Mouse (Mus musculus) embryo, embryonic 11.5 days (tissue): Measurements from ENCODE around the gene Gne.

Experiments used
- DNase-seq: peaks from one replicate; pipeline ENCODE4 v3.0.0-alpha.2; 2012; ENCODE audit warnings: low read depth, low spot score

Gene Gne

DNA sequence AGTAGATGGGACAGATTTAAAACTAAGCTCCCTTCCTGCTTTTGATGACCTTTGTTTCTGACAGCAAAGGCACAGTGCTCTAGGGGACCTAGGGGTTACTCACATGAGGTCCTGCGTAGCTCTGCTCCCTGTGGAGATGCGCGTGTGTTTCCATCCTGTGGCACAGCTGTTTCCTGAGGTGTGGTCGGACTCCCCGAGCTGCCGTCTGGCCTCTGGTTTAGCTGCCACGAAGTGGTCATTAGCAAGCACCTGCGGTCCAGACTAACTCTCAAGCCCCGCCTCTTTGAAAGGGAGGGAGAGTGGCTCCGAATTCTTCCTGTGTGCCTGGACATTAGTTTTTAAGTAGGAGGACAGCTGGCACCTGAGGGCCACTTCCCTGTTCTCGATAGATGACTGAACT lies at the start of gene Gne:
Gene Gne, minus strand, starts transcription at position 233 of the 400 bp plus-strand sequence.
- DNase-seq, result no peak

DNA sequence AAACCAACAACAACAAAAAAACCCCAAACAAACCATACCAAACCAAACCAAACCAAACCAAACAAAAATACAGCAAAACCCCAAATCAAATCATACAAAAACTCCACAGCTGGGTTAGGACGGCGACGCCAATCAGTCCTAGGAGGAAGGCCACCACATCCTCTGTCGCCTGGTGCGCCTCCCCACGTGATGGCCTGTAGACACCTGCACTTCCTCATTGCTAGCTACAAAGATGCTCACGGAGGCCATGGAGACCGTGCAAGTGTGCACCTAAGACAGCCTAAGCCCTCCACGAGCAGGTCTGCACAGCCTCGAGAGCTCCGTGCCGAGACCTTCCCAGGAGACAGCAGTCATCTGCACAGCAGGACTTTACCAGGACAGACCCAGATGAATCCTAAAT lies 42.8 kb upstream of the Gne start:
- no peak for DNase-seq

DNA sequence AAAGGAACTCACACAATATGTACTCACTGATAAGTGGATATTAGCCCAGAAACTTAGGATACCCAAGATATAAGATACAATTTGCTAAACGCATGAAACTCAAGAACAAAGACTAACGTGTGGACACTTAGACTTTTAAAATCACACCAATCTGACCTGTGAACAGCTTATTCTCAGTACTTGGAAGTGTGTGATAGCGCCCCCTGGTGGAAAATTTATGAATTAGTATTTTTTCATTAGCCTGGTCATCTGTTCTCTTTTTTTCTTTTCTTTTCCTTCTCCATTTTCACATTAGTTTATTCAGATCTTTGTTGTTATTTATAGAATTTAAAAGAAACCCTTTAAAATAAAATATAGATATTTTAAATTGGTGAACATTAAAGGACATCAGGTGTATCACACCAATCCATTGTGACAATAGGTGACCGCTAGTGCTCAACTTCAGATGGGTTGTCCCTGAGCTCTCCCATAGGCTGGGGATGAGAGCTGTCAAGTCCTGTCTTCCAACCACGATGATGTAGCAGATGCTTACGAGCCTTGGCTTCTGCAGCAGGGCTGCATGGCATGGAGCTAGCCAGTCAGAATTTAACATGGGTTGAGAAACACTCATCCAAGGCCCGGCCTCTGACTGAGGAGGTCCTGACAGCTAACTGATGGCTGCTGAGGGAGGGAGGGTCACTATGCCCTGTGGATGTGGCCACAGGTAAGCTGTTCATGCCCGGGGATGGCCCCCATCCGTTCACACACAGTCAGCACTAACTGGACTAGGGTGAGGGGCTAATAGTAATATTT lies 35.6 kb upstream of the Gne start:
- DNase-seq, result peak; percentile 37

DNA sequence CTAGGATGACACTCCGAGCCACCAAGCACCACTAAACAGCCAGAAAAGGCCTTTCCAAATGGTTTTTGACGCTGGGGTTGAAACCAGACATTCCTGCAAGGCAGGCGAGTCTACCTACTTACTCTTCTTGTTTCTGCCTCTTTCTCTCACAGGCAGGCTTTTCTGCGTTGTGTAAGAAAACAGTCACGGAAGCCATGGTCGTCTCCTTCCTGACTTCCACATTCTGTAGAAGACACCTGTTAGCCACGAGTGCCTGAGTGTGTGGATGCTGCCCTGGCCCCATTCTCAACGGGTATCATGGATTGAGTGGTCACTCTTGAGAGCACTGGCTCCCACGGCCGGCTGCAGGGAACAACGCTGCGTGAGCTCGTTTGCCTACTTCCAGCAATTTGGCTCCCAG lies 31.1 kb upstream of the Gne start:
- DNase-seq, result no peak

DNA sequence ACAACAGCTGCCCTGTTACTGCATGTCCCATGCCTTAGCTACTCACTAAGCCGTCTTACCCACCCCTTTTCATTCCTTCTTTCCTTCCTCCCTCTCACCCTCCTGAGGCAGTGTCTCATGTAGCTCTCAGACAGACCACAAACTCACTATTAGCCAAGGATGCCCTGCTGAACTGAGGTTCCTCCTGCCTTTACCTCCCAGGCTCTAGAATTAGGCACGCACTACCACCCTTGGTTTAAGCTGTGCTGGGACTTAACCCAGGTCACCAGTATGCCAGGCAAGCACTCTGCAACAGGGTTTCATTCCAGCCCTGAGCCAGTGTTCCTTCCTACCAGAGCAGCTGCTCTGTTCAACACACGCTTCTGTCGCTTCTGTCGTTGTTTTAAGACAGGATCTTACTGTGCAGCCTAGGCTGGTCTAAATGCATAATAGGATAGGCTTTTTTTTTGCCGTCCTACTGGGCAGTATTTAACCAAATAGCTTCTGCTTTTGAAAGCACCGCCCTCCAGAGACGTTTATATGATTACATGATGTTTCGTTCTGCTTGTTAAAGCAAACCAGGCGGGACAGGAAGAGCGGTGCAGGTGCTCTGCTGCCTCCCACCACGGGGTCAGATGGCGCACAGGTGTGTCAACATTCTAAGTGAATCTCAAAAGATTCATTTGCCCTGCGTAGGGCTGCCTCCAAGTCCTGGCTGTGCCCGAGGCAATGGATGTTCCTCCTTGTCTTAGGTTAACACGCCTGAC lies 29.6 kb upstream of the Gne start:
- DNase-seq, result no peak

DNA sequence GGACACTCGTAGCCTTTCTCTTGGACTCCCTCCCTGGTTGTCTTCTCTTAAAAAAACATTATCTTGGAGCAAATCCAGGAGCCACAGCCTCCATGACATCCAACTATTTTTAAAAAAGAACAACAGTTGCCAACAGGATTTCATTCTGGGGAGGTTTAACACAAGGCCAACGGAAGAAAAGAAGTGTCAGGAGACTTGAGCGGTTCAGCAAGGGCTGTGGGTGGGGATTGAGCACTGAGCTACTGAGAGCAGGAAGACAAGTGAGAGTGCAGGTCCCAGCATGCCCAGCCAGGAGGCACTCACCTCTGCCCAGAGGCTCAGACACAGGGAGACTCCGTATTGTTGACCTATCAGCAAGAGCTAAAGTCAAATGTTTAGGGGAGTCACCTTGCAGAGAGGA lies 28.8 kb upstream of the Gne start:
- DNase-seq, result no peak

DNA sequence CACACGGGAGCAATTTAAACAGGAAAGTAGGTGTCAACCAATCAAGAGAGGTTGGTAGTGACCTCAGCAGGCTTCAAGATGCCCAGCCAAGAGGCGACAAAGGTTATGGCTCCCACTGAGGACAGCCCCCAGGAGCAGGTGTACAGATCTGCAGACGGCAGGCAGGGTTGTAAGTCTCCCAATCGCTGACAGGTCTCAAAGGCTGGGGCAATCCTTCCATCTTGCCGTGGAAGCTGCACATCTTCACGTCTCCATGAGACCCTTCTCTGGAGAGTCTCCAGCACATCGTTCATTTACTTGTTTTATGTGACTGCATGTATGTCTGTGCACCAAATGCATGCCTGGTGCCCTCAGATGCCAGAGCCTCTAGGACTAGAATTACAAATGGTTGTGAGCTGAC lies 26.8 kb upstream of the Gne start:
- no peak for DNase-seq

DNA sequence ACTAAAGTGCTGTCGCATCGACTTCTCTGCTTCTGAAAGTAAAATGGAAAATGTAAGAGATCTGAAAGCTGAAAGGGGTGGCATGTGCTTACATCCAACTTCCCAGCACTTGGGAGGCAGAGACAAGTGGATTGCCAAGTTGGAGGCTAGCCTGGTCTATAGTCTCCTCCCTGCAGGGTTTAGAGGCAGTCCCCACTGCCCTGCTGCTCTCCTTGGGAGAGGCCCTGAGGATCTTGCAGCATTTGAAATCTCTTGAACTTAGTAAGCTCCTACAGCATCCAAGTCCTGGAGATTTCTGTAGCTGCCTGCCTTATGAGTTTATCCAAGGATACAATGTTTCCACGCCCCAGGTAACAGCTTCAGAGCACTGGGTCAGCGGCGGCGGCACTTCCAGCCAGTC lies 24.3 kb upstream of the Gne start:
- no peak for DNase-seq

DNA sequence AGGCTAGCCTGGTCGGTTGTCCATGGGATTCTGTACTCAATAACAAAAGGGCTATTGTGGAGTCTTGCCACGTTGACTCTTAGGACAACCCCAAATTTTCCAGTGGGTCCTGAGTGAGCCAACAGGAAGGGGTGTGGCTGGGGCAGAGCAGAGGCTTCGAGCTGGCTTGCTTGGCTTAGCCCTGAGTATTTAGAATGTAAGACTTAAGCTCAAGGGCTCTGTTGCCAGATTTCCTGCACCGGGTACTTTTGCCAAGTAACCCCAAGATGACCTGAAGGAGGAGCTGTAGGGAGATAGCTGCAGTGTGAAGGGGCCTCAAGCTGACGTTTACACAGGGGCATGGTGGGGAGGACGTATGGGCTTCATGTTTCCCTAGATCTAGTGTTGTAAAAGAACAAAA lies 23.4 kb upstream of the Gne start:
- no peak for DNase-seq

DNA sequence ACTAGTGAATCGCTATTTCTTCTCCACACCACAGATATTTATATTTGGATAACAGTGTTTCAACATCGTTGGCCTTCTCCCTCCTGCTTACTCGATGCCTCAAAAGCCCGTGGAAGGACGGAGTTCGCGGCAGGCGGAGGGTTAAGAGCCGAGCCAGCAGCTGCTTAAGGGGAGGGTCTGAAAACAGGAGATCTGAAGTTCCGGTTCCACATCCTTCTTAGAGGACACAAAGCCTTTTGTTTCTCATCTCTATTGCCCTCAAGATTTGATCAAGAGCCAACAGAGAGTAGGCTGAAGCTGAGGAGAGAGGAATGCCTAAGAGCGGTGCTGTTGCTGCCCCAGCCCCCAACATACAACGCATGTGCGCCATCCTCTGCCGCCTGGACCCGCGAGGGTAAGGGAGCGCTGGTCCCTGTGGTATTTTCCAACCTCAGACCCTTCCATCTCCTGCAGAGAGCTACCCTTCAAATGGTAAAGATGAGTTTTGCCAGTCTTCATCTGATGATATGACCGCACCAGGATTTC lies 22.4 kb upstream of the Gne start:
- DNase-seq, result no peak

DNA sequence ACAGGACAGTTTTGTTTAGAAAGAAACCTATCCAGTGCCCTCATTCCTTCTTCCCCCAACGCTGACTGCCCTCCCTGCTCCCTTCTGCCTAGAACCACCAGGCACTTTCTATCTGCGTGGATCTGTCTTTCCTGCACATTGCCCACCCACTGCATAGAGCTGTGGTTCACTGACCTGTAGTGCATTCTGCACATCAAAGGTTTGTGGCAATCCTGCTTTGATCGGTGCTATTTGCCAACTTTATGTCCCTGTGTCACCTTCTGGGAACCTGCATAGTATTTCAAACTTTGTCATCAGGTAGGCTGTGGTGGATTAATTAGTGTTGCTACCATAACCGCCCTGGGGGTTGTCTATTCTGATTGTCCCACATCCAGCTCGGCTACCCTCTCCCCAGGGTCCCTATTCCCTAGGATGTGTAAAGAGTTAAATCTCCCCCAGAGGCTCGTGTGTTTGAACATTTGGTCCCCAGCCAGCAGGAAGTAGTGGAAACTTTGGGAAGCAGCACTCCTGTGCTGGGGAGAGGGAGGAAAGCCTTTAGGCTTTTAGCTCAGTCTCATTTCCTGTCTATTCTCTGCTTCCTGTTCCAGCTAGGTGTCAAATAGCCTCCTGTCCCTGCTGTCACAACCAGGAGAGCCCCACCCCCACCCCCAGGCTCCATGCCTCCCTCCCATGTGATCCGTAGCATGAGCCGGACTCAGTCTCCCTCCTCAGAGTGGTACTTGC lies 20.4 kb upstream of the Gne start:
- DNase-seq, result no peak

DNA sequence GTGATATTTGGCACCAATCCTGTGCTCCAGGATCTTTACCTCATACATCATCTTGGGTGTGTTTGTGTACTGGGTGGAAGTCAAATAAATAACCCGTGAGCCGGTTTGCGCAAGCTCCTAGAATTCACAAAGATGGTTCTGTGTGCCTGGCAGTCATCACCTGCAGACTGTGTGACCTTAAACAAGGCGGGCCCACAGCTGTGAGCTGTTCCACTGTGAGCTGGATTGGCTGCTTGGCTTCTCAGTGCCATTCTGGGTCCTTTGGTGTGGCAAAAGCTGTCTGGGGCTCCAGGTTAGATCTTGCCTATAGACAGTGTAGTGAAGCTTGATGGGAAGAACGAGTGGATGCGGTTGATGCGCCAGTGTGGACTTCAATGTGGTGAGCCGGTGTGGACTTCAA lies 19.6 kb upstream of the Gne start:
- DNase-seq, result no peak

DNA sequence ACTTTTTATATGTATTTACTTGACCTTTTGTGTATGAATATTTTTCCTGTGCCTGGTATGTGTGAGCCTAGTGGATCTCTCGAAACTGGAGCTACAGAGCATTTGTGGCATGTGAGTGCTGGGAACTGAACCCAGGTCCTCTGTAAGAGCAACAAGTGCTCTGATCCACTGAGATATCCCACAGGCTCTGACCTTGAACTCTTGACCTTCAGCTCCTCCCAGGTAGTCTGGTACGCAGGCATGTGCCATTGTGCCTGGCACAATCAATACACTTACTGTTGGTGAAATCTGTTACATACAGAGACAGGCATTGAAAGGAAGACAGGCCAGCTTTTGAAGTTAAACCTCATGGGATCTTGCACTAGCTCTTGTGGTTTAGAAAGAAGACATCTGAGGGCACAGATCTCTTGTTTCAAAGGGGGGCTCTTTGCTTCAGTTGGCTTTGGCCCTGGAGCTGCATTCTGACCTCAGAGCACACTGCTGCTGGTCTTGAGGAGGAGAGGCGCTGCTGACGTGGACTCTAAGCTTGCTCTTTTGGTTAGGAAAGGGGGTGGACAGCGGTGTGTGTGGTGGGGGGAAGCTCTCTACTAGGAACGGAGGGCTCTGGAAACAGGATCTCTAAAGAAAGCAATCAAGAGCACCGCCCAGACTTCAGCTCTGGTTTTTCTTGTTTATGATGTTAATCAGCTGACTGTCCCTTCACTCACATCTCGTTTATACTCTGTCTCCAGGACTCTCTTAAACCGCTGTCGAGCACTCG lies 13.8 kb upstream of the Gne start:
- no peak for DNase-seq

DNA sequence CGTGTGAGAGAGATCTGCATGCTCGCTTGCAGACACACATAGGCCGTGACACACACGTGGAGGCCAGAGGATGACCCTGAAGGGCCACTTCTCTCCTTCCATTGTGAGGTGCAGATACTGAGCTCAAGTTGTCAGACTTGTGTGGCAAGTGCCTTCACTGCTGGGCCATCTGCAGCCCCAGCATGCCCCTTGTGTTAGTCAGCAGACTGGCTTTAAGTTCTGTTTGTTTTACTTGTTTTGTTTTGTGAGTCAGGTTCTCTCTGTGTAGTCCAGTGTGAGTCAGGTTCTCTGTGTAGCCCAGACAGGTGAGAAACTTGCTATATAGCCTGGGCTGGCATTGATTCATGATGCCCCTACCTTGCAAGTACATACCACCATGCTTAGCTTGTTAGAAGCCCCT lies 10.5 kb upstream of the Gne start:
- DNase-seq, result no peak

DNA sequence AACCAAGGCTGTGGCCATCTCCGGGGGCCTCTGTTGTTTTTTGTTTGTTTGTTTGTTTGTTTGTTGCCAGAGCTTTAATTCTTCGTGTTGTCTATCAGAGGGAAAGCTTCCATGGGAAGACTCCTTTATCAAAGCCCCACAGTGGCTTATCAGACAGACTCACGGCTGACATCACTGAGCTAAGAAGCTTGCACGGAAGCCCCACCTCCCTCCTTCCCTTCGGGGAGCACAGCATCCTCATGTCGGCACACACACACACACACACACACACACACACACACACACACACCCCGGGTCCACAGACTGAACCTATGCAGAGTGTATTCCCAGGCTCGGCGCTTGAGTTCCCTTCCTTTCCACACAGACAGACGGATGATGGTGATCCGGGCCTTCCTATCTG lies 8.4 kb upstream of the Gne start:
- DNase-seq, result no peak

DNA sequence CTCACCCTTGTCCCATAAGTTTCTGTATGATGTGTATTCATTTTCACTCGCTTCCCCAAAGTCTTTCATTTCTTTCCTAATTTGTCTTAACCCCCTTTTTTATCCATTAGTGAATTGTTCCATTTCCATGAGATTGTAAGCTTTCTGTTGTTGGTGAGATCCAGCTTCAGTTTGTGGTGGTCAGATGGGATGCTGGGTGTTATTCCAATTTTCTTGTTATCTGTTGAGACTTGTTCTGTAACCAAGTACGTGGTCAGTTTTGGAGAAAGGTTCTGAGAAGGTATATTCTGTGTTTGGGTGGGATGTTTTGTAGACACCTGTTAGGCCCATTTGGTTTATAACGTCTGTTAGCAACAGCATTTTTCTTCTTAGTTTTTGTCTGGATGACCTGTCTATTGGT lies 1.6 kb upstream of the Gne start:
- DNase-seq, result no peak

DNA sequence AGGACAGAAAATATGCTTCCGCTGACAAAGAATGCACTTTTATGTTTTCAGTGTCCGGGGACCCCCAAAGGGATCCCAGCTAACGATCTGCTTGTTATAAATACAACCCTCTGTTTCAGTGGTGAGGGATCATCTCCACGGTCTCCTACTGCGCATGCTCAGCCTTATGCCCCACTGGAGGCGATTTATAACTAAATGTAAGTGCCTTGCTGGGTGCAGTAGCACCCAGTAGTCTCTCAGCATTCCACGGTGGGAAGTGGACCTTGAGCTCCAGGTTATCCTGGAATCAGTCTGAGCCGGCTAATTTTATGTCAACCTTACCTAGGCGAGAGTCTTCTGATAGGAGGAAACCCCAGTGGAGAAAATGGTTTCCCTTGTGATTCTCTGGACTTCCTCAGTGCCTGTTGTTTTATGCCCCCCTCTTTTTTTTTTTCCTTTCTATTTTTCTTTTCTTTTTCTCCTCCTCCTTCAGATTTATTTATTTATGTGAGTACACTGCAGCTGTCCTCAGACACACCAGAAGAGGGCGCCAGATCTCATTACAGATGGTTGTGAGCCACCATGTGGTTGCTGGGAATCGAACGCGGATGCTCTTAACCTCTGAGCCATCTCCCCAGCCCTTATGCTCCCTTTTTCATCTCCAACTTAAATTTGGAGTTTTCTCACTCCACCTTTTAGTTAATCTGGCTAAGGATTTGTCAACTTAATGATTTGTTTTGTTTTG lies 787 bp upstream of the Gne start:
- no peak for DNase-seq

DNA sequence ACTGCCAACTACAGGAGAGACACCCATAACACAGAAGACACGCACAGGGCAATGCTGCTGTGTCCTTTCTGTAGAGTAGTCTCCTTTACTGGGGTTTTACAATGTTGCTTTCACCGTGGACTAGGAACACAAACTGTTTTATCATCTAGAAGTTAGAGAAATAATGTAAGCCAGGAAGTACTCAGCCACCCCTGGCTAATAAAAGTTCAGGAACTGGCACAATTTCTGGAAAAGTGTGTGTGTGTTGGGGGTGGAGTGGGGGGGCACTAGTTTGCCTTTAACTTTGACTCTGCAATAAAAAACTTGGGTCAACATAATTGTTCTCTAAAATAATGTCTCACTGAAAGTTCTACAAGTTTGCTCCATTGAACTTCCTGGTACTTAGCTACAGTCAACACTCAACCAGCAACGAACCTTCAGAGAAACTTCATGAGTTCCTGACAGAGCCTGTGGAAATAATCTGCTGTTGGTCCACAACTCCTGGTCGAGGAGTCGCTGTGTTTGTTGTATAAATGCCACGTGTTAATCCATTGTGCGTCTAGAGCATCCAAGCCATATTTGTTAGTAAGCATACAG lies 5.5 kb downstream of the Gne start:
- DNase-seq, result no peak

DNA sequence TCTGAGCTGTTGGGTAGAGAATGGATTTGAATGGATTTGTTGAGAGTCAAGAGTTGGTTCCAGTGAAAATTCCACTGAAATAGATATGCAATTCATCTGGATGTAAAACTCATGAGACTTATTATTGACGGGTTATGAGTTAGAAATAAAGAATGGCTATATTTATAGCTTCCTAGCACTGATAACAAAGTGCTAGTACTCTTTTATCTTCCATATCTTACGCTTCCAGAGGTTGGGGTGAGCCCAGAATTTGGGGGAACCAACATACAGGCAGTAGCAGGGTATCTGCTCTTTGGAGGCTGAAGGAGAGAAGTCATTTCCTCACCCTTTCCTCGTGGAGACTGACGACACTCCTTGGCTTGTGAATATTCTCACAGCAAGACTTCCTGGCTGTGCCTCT lies 9.6 kb downstream of the Gne start:
- DNase-seq, result no peak

DNA sequence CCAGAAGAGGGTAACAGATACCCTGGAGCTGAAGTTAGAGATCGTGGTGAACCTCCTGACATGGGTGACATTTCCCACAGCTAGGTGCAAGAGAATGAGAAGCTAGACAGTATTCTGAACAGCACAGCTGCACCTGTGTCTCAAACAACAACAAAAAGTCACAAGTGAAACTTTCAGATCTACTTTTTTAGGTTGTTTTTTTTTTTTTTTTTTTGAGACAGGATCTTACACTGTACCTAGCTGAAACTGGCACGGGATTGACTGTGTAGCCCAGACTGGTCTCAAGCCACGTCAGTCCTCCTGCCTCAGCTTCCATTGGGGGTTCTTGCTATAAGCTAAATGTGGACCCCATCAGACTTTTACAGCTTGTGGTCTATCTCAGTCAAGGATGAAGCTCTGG lies 10.2 kb downstream of the Gne start:
- DNase-seq, result no peak
